Mouse (Mus musculus): ENCODE data around the gene Rai14.
"Not testable (repeated sequence)": the region's sequence is repeated elsewhere in the genome, so short reads cannot be mapped to it uniquely, and the experiment has no call there.

Rai14 gene

GRCm38 (mm10) chr15:10533361-10533760, 181.1 kb downstream of the Rai14 start:
- not testable (repeated sequence) for DNase-seq (ENCODE audit: low spot score)

GRCm38 (mm10) chr15:10531352-10531751, 183.1 kb downstream of the Rai14 start:
- no peak for DNase-seq (ENCODE audit: low spot score)

- DNase-seq (ENCODE audit: low spot score), result no peak
Measured at GRCm38 (mm10) chr15:10525896-10526295, 188.5 kb downstream of the Rai14 start.
